In genomic region chr19:9106751-9107378, GRCm38 (mm10) we compare ENCODE assay signal across 9 mouse cellular contexts. TPM values are rescaled to one million over a fixed set of nuclear protein-coding genes. Genes with fewer than 3 reads are reported as not detected.
DNase-seq lines count a peak whose midpoint lies in the region; ATAC-seq lines count a peak whose summit lies in the region.
"Had no signal": no experiment of that assay in that cellular context is flagged by ENCODE, and none has a peak within 500 bp of the region (broad histone marks: within the 10 kb centered on the region; RNA-seq: fewer than 3 reads in every experiment).

No protein-coding gene starts in this region.

- H3K27ac ChIP-seq in lung, embryonic 15.5 days, result peak overlapping the region; percentile 74
- peak overlapping the region; percentile 69 for H3K27ac ChIP-seq in embryonic facial prominence, embryonic 10.5 days (replicated peaks)
- H3K27ac ChIP-seq in limb, embryonic 10.5 days, result peak overlapping the region; percentile 56

- peak; percentile 53 for ATAC-seq in lung, embryonic 15.5 days (ENCODE audit: borderline replicate concordance, extremely low read depth, low FRiP score, low TSS enrichment)
- ATAC-seq: hindbrain, embryonic 16.5 days had no signal

- H3K9ac ChIP-seq in lung, embryonic 15.5 days, result no peak overlapping the region

- no peaks in the 10 kb centered on the region for H3K27me3 ChIP-seq in lung, embryonic 15.5 days
- no peaks in the 10 kb centered on the region for H3K27me3 ChIP-seq in embryonic facial prominence, embryonic 10.5 days (replicated peaks; ENCODE audit: low read depth, poor library complexity, severe bottlenecking)
- H3K27me3 ChIP-seq in limb, embryonic 10.5 days (ENCODE audit: low read depth, poor library complexity, severe bottlenecking), result no peaks in the 10 kb centered on the region

- H3K36me3 ChIP-seq in lung, embryonic 15.5 days, result no peaks in the 10 kb centered on the region
- no peaks in the 10 kb centered on the region for H3K36me3 ChIP-seq in embryonic facial prominence, embryonic 10.5 days (replicated peaks)
- no peaks in the 10 kb centered on the region for H3K36me3 ChIP-seq in limb, embryonic 10.5 days

- WGBS in lung, embryonic 15.5 days, result 10% methylated on average over 4 of the region's 4 CpGs
- 51% methylated on average over 4 of the region's 4 CpGs for WGBS in embryonic facial prominence, embryonic 10.5 days
- WGBS in limb, embryonic 10.5 days, result 49% methylated on average over 4 of the region's 4 CpGs

- no peak overlapping the region for H3K4me2 ChIP-seq in lung, embryonic 15.5 days

- no peak overlapping the region for H3K4me3 ChIP-seq in lung, embryonic 15.5 days
- H3K4me3 ChIP-seq in embryonic facial prominence, embryonic 10.5 days, result peak overlapping the region; percentile 17; the same call in 1 of the 2 replicates
- no peak overlapping the region for H3K4me3 ChIP-seq in limb, embryonic 10.5 days

- H3K4me1 ChIP-seq in lung, embryonic 15.5 days, result peaks cover 18% of the 10 kb centered on the region
- H3K4me1 ChIP-seq in embryonic facial prominence, embryonic 10.5 days, result peaks cover 26% of the 10 kb centered on the region
- H3K4me1 ChIP-seq in limb, embryonic 10.5 days, result peaks cover 18% of the 10 kb centered on the region

- no peaks in the 10 kb centered on the region for H3K9me3 ChIP-seq in lung, embryonic 15.5 days
- no peaks in the 10 kb centered on the region for H3K9me3 ChIP-seq in embryonic facial prominence, embryonic 10.5 days
- no peaks in the 10 kb centered on the region for H3K9me3 ChIP-seq in limb, embryonic 10.5 days (replicated peaks)

- no peak for DNase-seq in lung, postnatal 14 days
- peak; percentile 21 for DNase-seq in embryonic facial prominence, embryonic 10.5 days (ENCODE audit: low spot score)
- no peak for DNase-seq in limb, embryonic 10.5 days (ENCODE audit: low spot score)
- DNase-seq in urinary bladder, postnatal 14 days (ENCODE audit: low spot score), result peak; percentile 75
- DNase-seq in ovary, postnatal 14 days (ENCODE audit: low spot score), result no peak
- no peak for DNase-seq in frontal cortex, postnatal 25 days (ENCODE audit: low spot score in 2 of 2)
- no peak for DNase-seq in spleen, postnatal 14 days (ENCODE audit: low spot score in 2 of 2)

RNA-seq across cellular contexts. Expression of gene Scgb1a1, which starts 19.1 kb away (rescaled TPM):
- polyA plus RNA-seq in lung, embryonic 15.5 days (2015; fragmentation: Nextera tagmentation; extraction: Ambion mirVana), result 5.1 and 8.7 TPM in 2 replicates
- polyA plus RNA-seq in embryonic facial prominence, embryonic 10.5 days (2016; fragmentation: Nextera tagmentation; extraction: Ambion mirVana), result not detected in 2 replicates
- not detected in 2 replicates for polyA plus RNA-seq in limb, embryonic 10.5 days (2016; fragmentation: Nextera tagmentation; extraction: Ambion mirVana)
- polyA plus RNA-seq: hindbrain, embryonic 16.5 days had no signal

RNA-seq across cellular contexts. Expression of gene Asrgl1, which starts 28.6 kb away (rescaled TPM):
- polyA plus RNA-seq in lung, embryonic 15.5 days (2015; fragmentation: Nextera tagmentation; extraction: Ambion mirVana), result 14.1 and 18.1 TPM in 2 replicates
- polyA plus RNA-seq in embryonic facial prominence, embryonic 10.5 days (2016; fragmentation: Nextera tagmentation; extraction: Ambion mirVana), result 15.6 and 18.4 TPM in 2 replicates
- 16.9 and 20.7 TPM in 2 replicates for polyA plus RNA-seq in limb, embryonic 10.5 days (2016; fragmentation: Nextera tagmentation; extraction: Ambion mirVana)

Comparison
In these comparisons a context has a peak if more than half of its experiments do, and no peak if none do; other contexts are left out.
1. DNase-seq: peak in embryonic facial prominence, embryonic 10.5 days (single experiment) and urinary bladder, postnatal 14 days (single experiment); none in lung, postnatal 14 days (single experiment), limb, embryonic 10.5 days (single experiment), ovary, postnatal 14 days (single experiment), frontal cortex, postnatal 25 days (0 of 2) and spleen, postnatal 14 days (0 of 2).
2. Peak in every context shown above with its lines, with median percentiles within 50 percentile points of each other: H3K27ac ChIP-seq.